21 mouse cellular contexts compared by ENCODE assay signal in genomic region chr15:83487477-83488115, GRCm38 (mm10). TPM values are rescaled to one million over a fixed set of nuclear protein-coding genes. Genes with fewer than 3 reads are reported as not detected.
DNase-seq lines count a peak whose midpoint lies in the region; ATAC-seq lines count a peak whose summit lies in the region.
"Had no signal": no experiment of that assay in that cellular context is flagged by ENCODE, and none has a peak within 500 bp of the region (broad histone marks: within the 10 kb centered on the region; RNA-seq: fewer than 3 reads in every experiment).

No protein-coding gene starts in this region.

- no peak overlapping the region for H3K4me3 ChIP-seq in heart, embryonic 15.5 days
- H3K4me3 ChIP-seq in kidney, embryonic 15.5 days (replicated peaks) = no peak overlapping the region
- H3K4me3 ChIP-seq: forebrain, embryonic 13.5 days; left cerebral cortex, adult 2 months; limb, embryonic 13.5 days; liver, embryonic 15.5 days; megakaryocyte, embryonic 14.5 days had no signal

- peak; percentile 27 for DNase-seq in layer of hippocampus, adult 11-12 months (ENCODE audit: low spot score)
- DNase-seq in layer of hippocampus, postnatal 10 days (ENCODE audit: low spot score in 2 of 2) = no peak
- DNase-seq in right cerebral cortex, adult 18-20 months = peak; percentile 26
- DNase-seq in right cerebral cortex, postnatal 4 days = no peak
- no peak for DNase-seq in spleen, adult 12 weeks (ENCODE audit: low spot score)
- DNase-seq: adrenal gland, adult 8-10 months; cerebellum, adult 8-10 months; gastrocnemius, postnatal 10 days; kidney, adult 11 months; kidney, postnatal 14 days; right cerebral cortex, postnatal 25 days; thymus, adult 2 months had no signal

- H3K4me1 ChIP-seq in heart, embryonic 15.5 days (replicated peaks) = peaks cover 19% of the 10 kb centered on the region
- no peaks in the 10 kb centered on the region for H3K4me1 ChIP-seq in kidney, embryonic 15.5 days
- H3K4me1 ChIP-seq: forebrain, embryonic 13.5 days; limb, embryonic 13.5 days had no signal

- WGBS in heart, embryonic 15.5 days = 47% methylated on average over 9 of the region's 9 CpGs
- 78% methylated on average over 9 of the region's 9 CpGs for WGBS in kidney, embryonic 15.5 days

- H3K9ac ChIP-seq in heart, embryonic 15.5 days = no peak overlapping the region
- H3K9ac ChIP-seq in kidney, embryonic 15.5 days = no peak overlapping the region
- H3K9ac ChIP-seq: forebrain, embryonic 13.5 days; limb, embryonic 13.5 days; liver, embryonic 15.5 days had no signal

- H3K36me3 ChIP-seq in heart, embryonic 15.5 days = no peaks in the 10 kb centered on the region; the same call in 1 of the 2 replicates
- H3K36me3 ChIP-seq in kidney, embryonic 15.5 days = peaks cover 35% of the 10 kb centered on the region
- H3K36me3 ChIP-seq: liver, embryonic 15.5 days had no signal

- peak; percentile 53; the same call in 1 of the 2 replicates for ATAC-seq in heart, embryonic 15.5 days (replicated peaks; ENCODE audit: insufficient number of reproducible peaks, insufficient read depth, low FRiP score, low read depth)
- no peak for ATAC-seq in kidney, embryonic 15.5 days (replicated peaks; ENCODE audit: low FRiP score)
- ATAC-seq: CD4-positive, CD25-positive, alpha-beta regulatory T cell, adult 4 months; forebrain, embryonic 13.5 days; midbrain, embryonic 16.5 days had no signal

- no peaks in the 10 kb centered on the region for H3K9me3 ChIP-seq in heart, embryonic 15.5 days (replicated peaks)
- H3K9me3 ChIP-seq in kidney, embryonic 15.5 days (replicated peaks) = no peaks in the 10 kb centered on the region
- H3K9me3 ChIP-seq: forebrain, embryonic 13.5 days; limb, embryonic 13.5 days; liver, embryonic 15.5 days; megakaryocyte, embryonic 14.5 days had no signal

- no peak overlapping the region for H3K4me2 ChIP-seq in heart, embryonic 15.5 days
- no peak overlapping the region for H3K4me2 ChIP-seq in kidney, embryonic 15.5 days
- H3K4me2 ChIP-seq: forebrain, embryonic 13.5 days; limb, embryonic 13.5 days; liver, embryonic 15.5 days had no signal

- no peaks in the 10 kb centered on the region for H3K27me3 ChIP-seq in heart, embryonic 15.5 days
- H3K27me3 ChIP-seq in kidney, embryonic 15.5 days = no peaks in the 10 kb centered on the region
- H3K27me3 ChIP-seq: forebrain, embryonic 13.5 days; limb, embryonic 13.5 days; liver, embryonic 15.5 days; megakaryocyte, embryonic 14.5 days had no signal

- peak overlapping the region; percentile 71 for H3K27ac ChIP-seq in heart, embryonic 15.5 days
- H3K27ac ChIP-seq in kidney, embryonic 15.5 days = no peak overlapping the region
- H3K27ac ChIP-seq: forebrain, embryonic 13.5 days; left cerebral cortex, adult 2 months; limb, embryonic 13.5 days; liver, embryonic 15.5 days had no signal

RNA-seq across cellular contexts. Expression of gene Ttll1, which starts 23.1 kb away (rescaled TPM):
- 10 to 100 TPM; 49.4 to 53.1 TPM for total RNA-seq in layer of hippocampus, postnatal 10 days (2021)
- 22.9 and 23.4 TPM in 2 replicates for polyA plus RNA-seq in heart, embryonic 15.5 days (2015; fragmentation: Nextera tagmentation; extraction: Ambion mirVana)
- polyA plus RNA-seq in kidney, embryonic 15.5 days (2015; fragmentation: Nextera tagmentation; extraction: Ambion mirVana) = 25.3 and 28.7 TPM in 2 replicates

RNA-seq across cellular contexts. Expression of gene Pacsin2, which starts 23.2 kb away (rescaled TPM):
- 10 to 100 TPM; 38.3 to 49.7 TPM for total RNA-seq in layer of hippocampus, postnatal 10 days (2021)
- 59.3 and 75.3 TPM in 2 replicates for polyA plus RNA-seq in heart, embryonic 15.5 days (2015; fragmentation: Nextera tagmentation; extraction: Ambion mirVana)
- 74.6 and 76.4 TPM in 2 replicates for polyA plus RNA-seq in kidney, embryonic 15.5 days (2015; fragmentation: Nextera tagmentation; extraction: Ambion mirVana)

RNA-seq across cellular contexts. Expression of gene Bik, which starts 39.1 kb away (rescaled TPM):
- not detected for total RNA-seq in layer of hippocampus, postnatal 10 days (2021)
- polyA plus RNA-seq in heart, embryonic 15.5 days (2015; fragmentation: Nextera tagmentation; extraction: Ambion mirVana) = 24.0 and 24.5 TPM in 2 replicates
- 10.6 and 11.0 TPM in 2 replicates for polyA plus RNA-seq in kidney, embryonic 15.5 days (2015; fragmentation: Nextera tagmentation; extraction: Ambion mirVana)

Comparison
In these comparisons a context has a peak if more than half of its experiments do, and no peak if none do; other contexts are left out.
1. DNase-seq: peak in layer of hippocampus, adult 11-12 months (single experiment) and right cerebral cortex, adult 18-20 months (single experiment); none in layer of hippocampus, postnatal 10 days (0 of 2), right cerebral cortex, postnatal 4 days (single experiment) and spleen, adult 12 weeks (single experiment).